Mouse (Mus musculus): Measurements from ENCODE around the gene Enthd1. TPM values are rescaled to one million over a fixed set of nuclear protein-coding genes. Genes with fewer than 3 reads are reported as not detected.

Enthd1 gene
- polyA plus RNA-seq, 2 experiments = not detected

DNA sequence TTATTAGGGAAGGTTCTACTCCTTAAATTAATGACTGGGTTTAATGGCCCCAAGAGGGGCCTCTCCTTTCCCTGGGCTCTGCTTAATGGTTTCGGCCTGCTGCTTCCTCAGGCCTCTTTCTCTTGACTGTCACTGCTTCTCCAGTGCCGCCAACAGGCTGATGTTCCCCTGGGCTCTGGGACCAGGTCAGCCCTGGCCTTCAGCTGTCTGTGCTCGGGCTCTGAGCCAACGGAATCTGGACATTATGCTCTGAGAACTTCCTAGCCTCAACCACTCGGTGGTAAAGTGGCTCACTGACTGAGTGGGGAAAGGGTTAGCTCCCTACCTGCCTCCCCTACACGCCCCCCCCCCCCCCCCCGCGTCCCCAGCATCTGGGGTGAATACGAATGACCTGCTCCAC is 147.9 kb downstream of the Enthd1 start:
- Histone ChIP-seq H3K4me3 (ENCODE audit: insufficient read depth in 1 of 2, low read depth in 2 of 2, low read length in 2 of 2) (no peak overlapping the region), H3K4me2 (ENCODE audit: low read depth) (no peak overlapping the region), H3K36me3 (replicated peaks; ENCODE audit: control insufficient read depth, insufficient read depth, low read depth) (no peaks in the 10 kb centered on the region), H3K27ac (no peak overlapping the region), H3K27me3 (ENCODE audit: control insufficient read depth, insufficient read depth, low read length) (no peaks in the 10 kb centered on the region), H3K4me1 (replicated peaks; ENCODE audit: control insufficient read depth in 2 of 2, insufficient read depth in 2 of 2, low read length in 1 of 2) (no peaks in the 10 kb centered on the region), H3K9ac (replicated peaks) (no peak overlapping the region), H3K9me3 (ENCODE audit: control insufficient read depth, low read length) (no peaks in the 10 kb centered on the region)
- ATAC-seq (ENCODE audit: insufficient read depth) = no peak
- no peak for TF ChIP-seq CTCF (IDR thresholded peaks at IDR 0.05; ENCODE audit: low read depth)
- TF ChIP-seq EP300 (IDR thresholded peaks at IDR 0.05; ENCODE audit: low read depth) = no peak
- DNase-seq (ENCODE audit: low read depth in 3 of 3, low spot score in 3 of 3) = no peak
- WGBS (ENCODE audit: insufficient replicate concordance) = 40% methylated on average over 9 of the region's 9 CpGs

DNA sequence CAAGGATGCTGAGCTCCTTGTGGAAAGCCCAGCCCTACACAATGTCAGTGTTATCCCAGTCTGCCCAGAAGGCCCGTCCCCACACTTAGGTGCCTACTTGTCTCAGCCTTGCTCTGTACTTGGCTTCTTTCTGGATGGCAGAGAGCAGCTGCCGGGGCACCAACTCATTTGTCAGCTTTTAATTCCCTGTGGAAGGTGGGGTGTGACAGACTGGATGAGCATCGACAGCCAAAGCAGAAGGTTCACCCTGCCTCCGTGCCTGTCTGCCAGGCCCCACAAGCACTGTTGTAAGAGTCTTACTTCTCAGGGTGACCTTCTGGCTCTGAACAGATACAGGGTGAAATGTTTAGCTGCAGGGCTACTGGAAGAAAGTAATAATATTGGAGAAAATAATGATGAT is 149.8 kb downstream of the Enthd1 start:
- Histone ChIP-seq H3K4me1 (replicated peaks; ENCODE audit: control insufficient read depth in 2 of 2, insufficient read depth in 2 of 2, low read length in 1 of 2) (no peaks in the 10 kb centered on the region), H3K9me3 (ENCODE audit: control insufficient read depth, low read length) (no peaks in the 10 kb centered on the region), H3K4me3 (ENCODE audit: insufficient read depth in 1 of 2, low read depth in 2 of 2, low read length in 2 of 2) (no peak overlapping the region), H3K27me3 (ENCODE audit: control insufficient read depth, insufficient read depth, low read length) (no peaks in the 10 kb centered on the region), H3K4me2 (ENCODE audit: low read depth) (no peak overlapping the region), H3K9ac (replicated peaks) (no peak overlapping the region), H3K27ac (no peak overlapping the region), H3K36me3 (replicated peaks; ENCODE audit: control insufficient read depth, insufficient read depth, low read depth) (no peaks in the 10 kb centered on the region)
- TF ChIP-seq EP300 (IDR thresholded peaks at IDR 0.05; ENCODE audit: low read depth) (no peak), CTCF (IDR thresholded peaks at IDR 0.05; ENCODE audit: low read depth) (no peak)
- WGBS (ENCODE audit: insufficient replicate concordance) = 62% methylated on average over 4 of the region's 4 CpGs
- ATAC-seq (ENCODE audit: insufficient read depth) (no peak), DNase-seq (ENCODE audit: low read depth in 3 of 3, low spot score in 3 of 3) (no peak)

DNA sequence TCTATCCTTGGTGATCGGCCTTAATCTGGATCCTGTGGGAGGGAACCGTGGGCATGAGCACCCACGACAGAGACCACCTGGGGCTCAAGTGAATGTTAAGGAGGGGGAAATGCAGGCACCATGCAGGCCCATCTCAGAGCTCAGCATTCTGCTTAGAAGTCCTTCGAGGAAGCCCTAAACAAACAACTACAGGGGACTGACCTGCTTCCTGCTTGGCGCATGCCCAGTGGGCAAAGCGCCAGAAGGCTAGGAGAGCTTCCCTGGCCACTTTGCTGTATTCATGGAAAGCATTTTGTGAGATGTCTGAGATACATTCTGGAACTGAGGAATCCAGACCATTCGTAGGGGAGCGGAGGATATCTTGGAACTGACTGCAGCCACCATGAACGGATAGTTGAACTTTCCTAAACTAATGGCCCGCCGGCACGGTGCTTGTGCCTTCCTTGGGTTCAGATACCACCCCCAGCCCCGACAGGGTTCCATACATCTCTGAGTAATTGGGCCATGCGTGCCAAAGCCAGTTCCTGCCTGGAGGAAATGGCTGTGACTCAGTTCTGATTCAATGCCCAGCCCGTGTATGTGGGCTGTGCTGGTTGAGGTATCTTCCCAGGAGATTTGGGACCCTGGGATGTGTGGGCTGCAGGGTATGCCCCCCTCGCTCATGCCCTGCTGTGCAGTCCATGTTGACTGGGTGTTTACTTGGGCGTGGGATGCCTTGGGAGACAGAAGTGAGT is 150.8 kb downstream of the Enthd1 start:
- 62% methylated on average over 17 of the region's 17 CpGs for WGBS (ENCODE audit: insufficient replicate concordance)
- no peak overlapping the region for H3K4me2 ChIP-seq (ENCODE audit: low read depth)
- H3K27me3 ChIP-seq (ENCODE audit: control insufficient read depth, insufficient read depth, low read length) = no peaks in the 10 kb centered on the region
- H3K4me3 ChIP-seq (ENCODE audit: insufficient read depth in 1 of 2, low read depth in 2 of 2, low read length in 2 of 2) = no peak overlapping the region
- TF ChIP-seq EP300 (IDR thresholded peaks at IDR 0.05; ENCODE audit: low read depth) = no peak
- no peak for TF ChIP-seq CTCF (IDR thresholded peaks at IDR 0.05; ENCODE audit: low read depth)
- H3K27ac ChIP-seq = no peak overlapping the region
- H3K4me1 ChIP-seq (replicated peaks; ENCODE audit: control insufficient read depth in 2 of 2, insufficient read depth in 2 of 2, low read length in 1 of 2) = no peaks in the 10 kb centered on the region
- H3K9ac ChIP-seq (replicated peaks) = no peak overlapping the region
- DNase-seq (ENCODE audit: low read depth in 3 of 3, low spot score in 3 of 3) (no peak), ATAC-seq (ENCODE audit: insufficient read depth) (no peak)
- no peaks in the 10 kb centered on the region for H3K36me3 ChIP-seq (replicated peaks; ENCODE audit: control insufficient read depth, insufficient read depth, low read depth)
- no peaks in the 10 kb centered on the region for H3K9me3 ChIP-seq (ENCODE audit: control insufficient read depth, low read length)

DNA sequence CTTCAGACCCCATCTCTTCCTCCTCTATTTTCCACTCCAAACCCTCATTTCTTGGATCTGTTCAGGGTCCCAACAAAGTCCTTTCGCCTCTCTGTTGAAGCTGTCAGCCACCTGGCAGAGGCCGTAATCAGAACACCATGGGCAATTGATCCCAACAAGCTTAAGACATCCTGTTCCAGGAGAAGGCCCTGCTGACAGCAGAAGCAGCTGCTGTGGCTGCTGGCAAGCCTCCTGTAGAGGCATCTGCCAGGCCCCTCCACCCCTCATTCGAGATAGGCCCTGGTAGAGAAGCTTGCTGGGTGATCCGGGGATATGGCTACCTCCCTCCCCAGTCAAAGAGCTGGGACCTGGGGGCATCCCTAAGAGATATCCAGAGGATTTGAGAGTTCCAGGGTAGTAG is 151.9 kb downstream of the Enthd1 start:
- H3K9ac ChIP-seq (replicated peaks) = no peak overlapping the region
- ATAC-seq (ENCODE audit: insufficient read depth) = no peak
- 66% methylated on average over 4 of the region's 4 CpGs for WGBS (ENCODE audit: insufficient replicate concordance)
- no peaks in the 10 kb centered on the region for H3K36me3 ChIP-seq (replicated peaks; ENCODE audit: control insufficient read depth, insufficient read depth, low read depth)
- H3K27ac ChIP-seq = no peak overlapping the region
- no peak for DNase-seq (ENCODE audit: low read depth in 3 of 3, low spot score in 3 of 3)
- H3K4me1 ChIP-seq (replicated peaks; ENCODE audit: control insufficient read depth in 2 of 2, insufficient read depth in 2 of 2, low read length in 1 of 2) = no peaks in the 10 kb centered on the region
- H3K4me2 ChIP-seq (ENCODE audit: low read depth) = no peak overlapping the region
- no peaks in the 10 kb centered on the region for H3K9me3 ChIP-seq (ENCODE audit: control insufficient read depth, low read length)
- no peak for TF ChIP-seq EP300 (IDR thresholded peaks at IDR 0.05; ENCODE audit: low read depth)
- no peak for TF ChIP-seq CTCF (IDR thresholded peaks at IDR 0.05; ENCODE audit: low read depth)
- H3K27me3 ChIP-seq (ENCODE audit: control insufficient read depth, insufficient read depth, low read length) = no peaks in the 10 kb centered on the region
- H3K4me3 ChIP-seq (ENCODE audit: insufficient read depth in 1 of 2, low read depth in 2 of 2, low read length in 2 of 2) = no peak overlapping the region

DNA sequence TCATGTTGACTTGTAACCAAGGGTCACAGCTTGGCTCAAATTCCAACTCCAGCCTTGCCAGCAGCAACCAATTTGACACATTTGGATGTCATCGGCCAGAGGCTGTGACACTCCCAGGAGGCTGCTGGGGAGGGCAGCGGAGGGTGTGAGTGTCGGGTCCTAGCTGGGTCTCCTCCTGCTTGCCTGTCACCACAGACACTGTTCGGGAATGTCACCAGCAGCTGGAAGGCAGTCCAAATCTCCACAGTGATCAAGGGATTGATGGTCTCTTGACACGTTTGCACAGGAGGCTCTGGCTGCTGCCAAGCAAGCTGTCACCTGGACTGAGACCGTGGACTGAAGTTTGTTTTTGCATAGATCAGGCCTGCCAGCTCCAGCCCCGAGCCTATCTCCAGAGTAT is 154.3 kb downstream of the Enthd1 start:
- no peak for TF ChIP-seq EP300 (IDR thresholded peaks at IDR 0.05; ENCODE audit: low read depth)
- TF ChIP-seq CTCF (IDR thresholded peaks at IDR 0.05; ENCODE audit: low read depth) = no peak
- ATAC-seq (ENCODE audit: insufficient read depth) (no peak), DNase-seq (ENCODE audit: low read depth in 3 of 3, low spot score in 3 of 3) (no peak)
- Histone ChIP-seq H3K4me3 (ENCODE audit: insufficient read depth in 1 of 2, low read depth in 2 of 2, low read length in 2 of 2) (no peak overlapping the region), H3K9me3 (ENCODE audit: control insufficient read depth, low read length) (no peaks in the 10 kb centered on the region), H3K27me3 (ENCODE audit: control insufficient read depth, insufficient read depth, low read length) (no peaks in the 10 kb centered on the region), H3K27ac (no peak overlapping the region), H3K9ac (replicated peaks) (no peak overlapping the region), H3K36me3 (replicated peaks; ENCODE audit: control insufficient read depth, insufficient read depth, low read depth) (no peaks in the 10 kb centered on the region), H3K4me1 (replicated peaks; ENCODE audit: control insufficient read depth in 2 of 2, insufficient read depth in 2 of 2, low read length in 1 of 2) (no peaks in the 10 kb centered on the region), H3K4me2 (ENCODE audit: low read depth) (no peak overlapping the region)
- 61% methylated on average over 7 of the region's 7 CpGs for WGBS (ENCODE audit: insufficient replicate concordance)

Measured in liver, embryonic 14.5 days (tissue).